ENCODE assay signal across 22 mouse cellular contexts in the genomic region with DNA sequence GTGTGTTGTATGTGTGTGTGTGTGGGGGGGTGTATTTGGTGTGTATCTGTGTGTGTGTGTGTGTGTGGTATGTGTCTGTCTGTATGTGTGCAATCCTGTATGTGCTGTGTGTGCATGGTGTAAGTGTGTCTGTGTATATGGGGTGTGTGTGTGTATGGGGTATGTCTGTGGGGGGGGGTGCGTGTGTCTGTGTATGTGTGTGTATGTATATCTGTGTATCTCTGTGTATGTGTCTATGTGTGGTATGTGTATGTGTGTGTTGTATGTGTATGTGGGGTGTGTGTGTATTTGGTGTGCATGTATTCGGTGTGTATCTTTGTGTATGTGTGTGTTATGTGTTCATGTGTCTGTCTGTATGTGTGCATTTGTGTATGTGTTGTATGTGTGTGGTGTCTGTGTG. TPM values are rescaled to one million over a fixed set of nuclear protein-coding genes. Genes with fewer than 3 reads are reported as not detected.
"Had no signal": no experiment of that assay in that cellular context is flagged by ENCODE, and none has a peak within 500 bp of the region (broad histone marks: within the 10 kb centered on the region; RNA-seq: fewer than 3 reads in every experiment).

No protein-coding gene starts in this region.

- H3K9ac ChIP-seq: limb, embryonic 12.5 days; limb, embryonic 15.5 days; liver, embryonic 14.5 days; liver, postnatal 0 days; lung, embryonic 14.5 days; neural tube, embryonic 12.5 days; neural tube, embryonic 15.5 days had no signal

- ATAC-seq: liver, postnatal 0 days; lung, postnatal 0 days had no signal

- H3K36me3 ChIP-seq: limb, embryonic 15.5 days; neural tube, embryonic 12.5 days had no signal

- DNase-seq: kidney, adult 9 months; kidney, postnatal 14 days; kidney, postnatal 4 days; left cerebral cortex, postnatal 4 days; liver, postnatal 0 days; lung, embryonic 14.5 days; right cerebral cortex, adult 18-20 months; right cerebral cortex, postnatal 14 days; right cerebral cortex, postnatal 4 days; thymus, adult 2 months; thymus, postnatal 14 days; thymus, postnatal 4 days had no signal

- H3K4me3 ChIP-seq: limb, embryonic 12.5 days; limb, embryonic 15.5 days; neural tube, embryonic 12.5 days; neural tube, embryonic 15.5 days had no signal

- H3K9me3 ChIP-seq: limb, embryonic 12.5 days; limb, embryonic 15.5 days; neural tube, embryonic 12.5 days; neural tube, embryonic 15.5 days had no signal

- H3K4me2 ChIP-seq: limb, embryonic 12.5 days; limb, embryonic 15.5 days; liver, embryonic 11.5 days; lung, embryonic 14.5 days; neural tube, embryonic 12.5 days; neural tube, embryonic 15.5 days had no signal

- H3K27ac ChIP-seq: limb, embryonic 12.5 days; limb, embryonic 15.5 days; liver, embryonic 14.5 days; macrophage; neural tube, embryonic 12.5 days; neural tube, embryonic 15.5 days; stomach, postnatal 0 days had no signal

- H3K4me1 ChIP-seq: limb, embryonic 12.5 days; limb, embryonic 15.5 days; neural tube, embryonic 12.5 days; neural tube, embryonic 15.5 days had no signal

- H3K27me3 ChIP-seq: limb, embryonic 12.5 days; limb, embryonic 15.5 days; neural tube, embryonic 12.5 days; neural tube, embryonic 15.5 days had no signal

RNA-seq across cellular contexts. Expression of a gene that starts 30.8 kb away (rescaled TPM):
- total RNA-seq: megakaryocyte, adult 5-6 weeks had no signal

RNA-seq across cellular contexts. Expression of a gene that starts 30.9 kb away (rescaled TPM):
- total RNA-seq: megakaryocyte, adult 5-6 weeks had no signal
